Mouse (Mus musculus): ENCODE measurements around the gene Zfp64.

The Zfp64 gene

DNA sequence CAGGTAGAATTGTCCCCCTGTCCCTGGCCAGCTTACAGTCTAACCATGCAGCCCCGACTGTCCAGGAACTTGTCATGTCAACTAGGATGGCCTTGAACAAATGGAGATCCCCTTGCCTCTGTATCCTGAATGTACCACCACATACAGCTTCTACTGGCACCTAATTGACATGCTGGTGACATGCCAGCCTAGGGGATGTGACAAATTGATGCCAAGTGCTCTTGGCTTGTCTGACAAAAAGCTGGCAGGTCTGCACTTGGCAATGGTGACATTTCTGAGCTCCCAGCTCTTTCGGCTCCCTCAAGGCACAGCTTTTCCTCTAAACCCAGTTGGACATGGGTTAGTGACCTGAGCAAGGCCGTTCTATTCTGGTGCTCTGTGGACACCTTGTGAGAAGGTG is 106.8 kb downstream of the Zfp64 start:
- no peak for DNase-seq (ENCODE audit: low read depth, low spot score)

DNA sequence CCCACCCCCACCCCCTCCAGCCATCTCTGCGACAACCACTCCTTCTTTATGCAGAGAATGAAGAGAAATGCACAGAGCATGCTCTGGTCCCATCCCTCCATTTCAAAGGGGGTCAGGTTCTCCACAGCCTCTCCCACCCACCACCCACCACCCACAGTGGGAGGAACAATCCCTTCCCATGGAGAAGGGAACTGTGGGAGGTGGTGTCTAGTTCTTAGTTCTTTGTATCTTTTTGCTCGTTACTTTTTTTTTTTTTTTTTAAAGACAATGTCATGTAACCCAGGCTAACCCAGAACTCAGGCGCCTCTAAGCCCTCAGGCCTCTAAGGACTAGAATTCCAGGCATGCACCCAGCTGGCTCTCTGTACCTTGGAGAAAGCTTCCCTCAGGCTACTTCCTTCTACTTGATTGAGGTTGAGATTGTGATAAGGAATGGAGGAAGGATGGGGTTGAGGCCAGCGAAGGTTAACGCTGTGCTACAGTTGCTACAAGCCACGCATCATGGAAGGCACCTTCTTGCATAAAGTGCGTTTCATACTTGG is 109.1 kb downstream of the Zfp64 start:
- DNase-seq (ENCODE audit: low read depth, low spot score), result no peak
